Mouse (Mus musculus): ENCODE data around the gene Gm21366. TPM values are rescaled to one million over a fixed set of nuclear protein-coding genes. Genes with fewer than 3 reads are reported as not detected.
"Not testable (repeated sequence)": the region's sequence is repeated elsewhere in the genome, so short reads cannot be mapped to it uniquely, and the experiment has no call there.

Gm21366 gene
- total RNA-seq (2021): not detected

GRCm38 (mm10) chrY:22861156-22861555, at the start of gene Gm21366:
Gm21366 (minus strand) TSS chrY:22861256.
- intact Hi-C loops (cut with DNase I); DNase-seq: not testable (repeated sequence)

Measured in heart, postnatal 36 days (tissue).